Mouse (Mus musculus) ES-E14 (cell line): ENCODE measurements at regions not wholly inside any gene's neighbourhood (a gene's known extent, or its start where the extent isn't known, plus 50 kb on each side); places are given as distances from the start of the nearest gene placed in this dataset.

Experiments
- DNase-seq: peaks from one replicate; pipeline ENCODE4 v3.0.0-alpha.2; 2013; ENCODE audit warnings: low read depth, low spot score
- H3K27ac ChIP-seq: 2 replicates; pipeline ENCODE4 v1.5.1; 2012; ENCODE audit warnings: low read depth, mild to moderate bottlenecking, low read length, moderate library complexity, mixed read lengths; ENCODE audit not compliant: poor library complexity, insufficient read depth, severe bottlenecking
- H3K36me3 ChIP-seq: 2 replicates; pipeline ENCODE4 v1.6.1; 2012; ENCODE audit warnings: mild to moderate bottlenecking, low read length, moderate library complexity, mixed read lengths; ENCODE audit not compliant: control insufficient read depth, poor library complexity, insufficient read depth, severe bottlenecking
- H3K4me1 ChIP-seq, 2 experiments: fragments of 150-350 bp in 1 of 2; sonication (generic) in 1 of 2; 2 replicates each; pipeline ENCODE4 v1.6.1; 2012; ENCODE audit warnings: low read length in 2 of 2, mild to moderate bottlenecking in 1 of 2, mixed read lengths in 1 of 2; ENCODE audit not compliant: control insufficient read depth in 2 of 2, insufficient read depth in 2 of 2, poor library complexity in 1 of 2
- H3K4me3 ChIP-seq, 2 experiments: fragments of 150-350 bp in 1 of 2; sonication (generic) in 1 of 2; 2 replicates each; pipeline ENCODE4 v1.5.1; 2012; ENCODE audit warnings: low read length in 2 of 2, low read depth in 1 of 2, mild to moderate bottlenecking in 1 of 2, mixed read lengths in 1 of 2; ENCODE audit not compliant: insufficient read depth in 1 of 2, poor library complexity in 1 of 2, severe bottlenecking in 1 of 2
- H3K9ac ChIP-seq: 2 replicates; pipeline ENCODE4 v1.6.1; 2012; ENCODE audit warnings: low read depth, mild to moderate bottlenecking, low read length, mixed read lengths; ENCODE audit not compliant: poor library complexity, insufficient read depth, severe bottlenecking
- H3K9me3 ChIP-seq: fragments of 150-350 bp; sonication (generic); 2 replicates; pipeline ENCODE4 v1.6.1; 2012; ENCODE audit warnings: low read depth, mild to moderate bottlenecking, low read length; ENCODE audit not compliant: control insufficient read depth, insufficient read depth
- CHD2 ChIP-seq: IDR thresholded peaks from 2 replicates; pipeline ENCODE4 v1.6.1; 2014; ENCODE audit warnings: mild to moderate bottlenecking, low read depth, low read length, inconsistent platforms
- HCFC1 ChIP-seq: IDR thresholded peaks from 2 replicates; pipeline ENCODE4 v1.6.1; 2012; ENCODE audit warnings: low read length, inconsistent platforms, borderline replicate concordance; ENCODE audit not compliant: insufficient read depth
- MAFK ChIP-seq: IDR thresholded peaks from 2 replicates; pipeline ENCODE4 v1.6.1; 2014; ENCODE audit warnings: mild to moderate bottlenecking, low read depth, low read length, inconsistent platforms; ENCODE audit not compliant: insufficient read depth
- ZC3H11A ChIP-seq: IDR thresholded peaks from 2 replicates; pipeline ENCODE4 v1.6.1; 2012; ENCODE audit warnings: low read depth, mild to moderate bottlenecking, inconsistent platforms, low read length, borderline replicate concordance
- ZNF384 ChIP-seq: IDR thresholded peaks from 2 replicates; pipeline ENCODE4 v1.6.1; 2012; ENCODE audit warnings: low read depth, low read length, inconsistent platforms
- in situ Hi-C, 2 experiments: fragments of 600-800 bp; cut with MboI; formaldehyde crosslinking; loops; one replicate each; pipeline ENCODE4 v1.15.1; 2025; ENCODE audit warnings: low sequenced_read_pairs in 2 of 2, inconsistent platforms in 1 of 2; ENCODE audit not compliant: unreplicated experiment in 2 of 2

DNA sequence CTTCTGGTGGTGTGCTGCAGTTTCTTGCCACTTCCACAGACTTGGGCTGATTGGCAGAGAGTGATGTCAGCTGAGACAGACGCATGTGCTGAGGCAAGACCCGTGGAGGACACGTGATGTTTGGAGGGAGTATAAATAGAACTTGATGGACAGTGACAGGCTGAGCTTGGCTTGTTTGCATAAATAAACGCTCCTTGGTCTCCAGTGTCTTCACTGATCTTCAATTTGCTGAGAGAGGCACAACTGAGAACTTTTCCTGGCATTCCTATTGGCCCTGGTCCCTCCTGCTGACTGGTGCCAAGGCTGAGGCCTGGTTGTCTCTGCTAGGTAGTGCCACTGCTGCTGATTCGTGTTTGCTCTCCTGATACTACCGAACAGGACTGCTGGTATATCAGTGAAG, 94.6 kb upstream of the 4930535I16Rik start:
- Histone ChIP-seq H3K4me3 (no peak overlapping the region), H3K36me3 (no peaks in the 10 kb centered on the region), H3K9me3 (no peaks in the 10 kb centered on the region), H3K4me1 (peaks cover 0 to 2% of the 10 kb centered on the region in 2 experiments; a peak in 1 of 4 replicates), H3K9ac (no peak overlapping the region), H3K27ac (no peak overlapping the region)
- in situ Hi-C loops: no loop called here
- DNase-seq: no peak
- TF ChIP-seq ZC3H11A: no peak
- TF ChIP-seq MAFK: no peak
- no peak for TF ChIP-seq ZNF384
- no peak for TF ChIP-seq CHD2
- TF ChIP-seq HCFC1: no peak

DNA sequence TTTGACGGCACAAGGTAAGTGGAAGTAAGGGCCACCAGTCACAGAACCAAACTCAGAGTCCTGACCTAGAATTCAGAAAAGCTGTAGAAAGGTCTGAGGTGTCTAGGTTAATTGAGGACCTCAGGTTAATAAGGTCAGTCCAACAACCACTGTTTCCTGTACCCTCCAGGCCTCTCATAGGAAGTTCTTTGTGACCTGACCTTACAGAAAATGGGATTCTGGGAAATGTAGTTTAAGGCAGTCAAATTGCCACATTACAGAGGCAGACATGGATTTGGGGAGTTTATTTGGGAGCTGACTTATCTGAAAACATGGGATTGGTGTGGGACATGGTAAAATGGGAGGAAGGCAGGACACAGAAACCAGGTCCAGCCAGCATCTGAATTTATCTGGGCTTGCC, 90.9 kb upstream of the 4930535I16Rik start:
- Histone ChIP-seq H3K9ac (no peak overlapping the region), H3K9me3 (no peaks in the 10 kb centered on the region), H3K27ac (no peak overlapping the region), H3K4me1 (no peaks in the 10 kb centered on the region; a peak in 1 of 4 replicates), H3K4me3 (no peak overlapping the region), H3K36me3 (no peaks in the 10 kb centered on the region)
- in situ Hi-C loops: no loop called here
- TF ChIP-seq CHD2: no peak
- no peak for TF ChIP-seq ZC3H11A
- peak; percentile 77 for TF ChIP-seq HCFC1
- no peak for TF ChIP-seq MAFK
- TF ChIP-seq ZNF384: no peak
- DNase-seq: no peak

DNA sequence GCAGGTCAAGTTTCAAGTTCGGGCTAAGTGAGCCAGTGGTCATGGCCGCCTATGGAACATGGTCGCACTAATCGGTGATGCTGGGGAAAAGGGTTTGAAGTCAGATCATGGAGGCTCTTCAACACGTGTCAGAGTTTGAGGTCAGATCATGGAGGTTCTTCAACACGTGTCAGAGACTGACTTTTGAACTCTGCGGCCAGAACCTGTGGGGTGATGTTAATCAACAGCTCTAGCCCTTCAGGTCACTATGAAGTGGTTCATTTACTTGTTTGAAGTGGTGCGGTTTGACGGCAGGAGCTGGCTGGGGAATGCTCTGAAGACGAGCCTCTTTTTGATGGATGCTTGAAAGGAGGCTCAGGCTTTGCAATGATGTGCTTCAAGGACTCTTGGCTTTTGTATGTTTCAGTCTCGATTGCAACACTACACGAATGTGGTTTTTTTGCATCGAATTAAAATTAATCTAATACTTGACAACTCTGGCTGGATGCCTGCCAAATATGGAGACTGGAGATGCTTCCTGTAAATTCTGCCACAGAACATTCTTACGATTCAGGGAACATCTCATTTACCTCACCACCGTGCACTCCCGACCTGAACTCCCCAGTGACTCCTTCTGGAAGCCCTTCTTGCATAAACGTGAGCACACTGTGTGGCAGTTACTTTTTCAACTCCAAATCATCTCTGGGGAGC, 87.9 kb upstream of the 4930535I16Rik start:
- in situ Hi-C loops: no loop called here

DNA sequence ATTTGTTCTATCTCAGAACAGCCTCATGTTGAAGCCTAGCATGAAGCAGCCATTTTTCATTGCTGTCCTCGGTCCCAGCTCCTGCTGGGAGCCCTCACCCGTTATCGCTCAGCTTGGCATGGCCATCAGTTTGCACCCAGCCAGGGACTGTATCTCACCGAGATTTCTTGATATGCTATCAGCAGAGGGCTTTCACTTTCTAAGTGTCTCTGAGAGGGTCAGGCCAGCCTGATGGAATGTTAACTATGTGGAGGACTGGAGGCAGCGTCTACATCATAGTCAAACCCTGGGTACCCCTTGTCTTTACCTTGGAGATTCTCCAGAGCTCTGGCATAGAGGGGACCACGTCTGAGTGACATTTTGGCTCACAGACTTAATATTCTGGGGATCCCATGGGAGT, 84.9 kb upstream of the 4930535I16Rik start:
- no peaks in the 10 kb centered on the region for H3K9me3 ChIP-seq
- no peak for DNase-seq
- H3K4me3 ChIP-seq: no peak overlapping the region
- H3K4me1 ChIP-seq: peaks cover 0 to 6% of the 10 kb centered on the region in 2 experiments; a peak in 1 of 4 replicates
- H3K9ac ChIP-seq: no peak overlapping the region
- no peak overlapping the region for H3K27ac ChIP-seq
- H3K36me3 ChIP-seq: no peaks in the 10 kb centered on the region
- TF ChIP-seq MAFK (no peak), ZC3H11A (no peak), HCFC1 (no peak), ZNF384 (no peak), CHD2 (no peak)
- in situ Hi-C loops: no loop called here

More for the DNA sequence above, 87.9 kb upstream of the 4930535I16Rik start:
- DNase-seq: no peak
- Histone ChIP-seq H3K27ac (no peak overlapping the region), H3K9ac (no peak overlapping the region), H3K4me3 (no peak overlapping the region), H3K36me3 (no peaks in the 10 kb centered on the region), H3K4me1 (no peaks in the 10 kb centered on the region; a peak in 1 of 4 replicates), H3K9me3 (no peaks in the 10 kb centered on the region)
- TF ChIP-seq HCFC1 (no peak), MAFK (no peak), CHD2 (no peak), ZC3H11A (no peak), ZNF384 (no peak)

DNA sequence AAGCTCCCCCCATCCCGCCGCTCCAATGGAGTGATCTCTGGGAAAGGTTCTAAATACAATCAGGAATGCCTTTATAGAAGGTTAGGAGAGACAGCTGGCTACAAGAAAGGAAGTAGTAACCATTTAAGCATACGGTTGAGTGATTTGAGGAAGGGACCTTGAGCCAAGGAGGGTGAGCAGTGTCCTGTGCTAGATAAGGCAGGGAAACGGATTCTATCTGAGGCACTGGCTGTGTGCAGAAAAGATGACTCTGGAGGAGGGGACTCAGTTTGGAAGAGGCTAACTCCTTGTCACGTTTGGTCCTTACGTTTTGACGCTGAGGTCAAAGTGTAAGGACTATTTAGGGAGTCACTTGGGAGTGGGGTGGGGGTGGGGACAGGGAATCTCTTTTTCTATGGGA, 84.3 kb upstream of the 4930535I16Rik start:
- no peak overlapping the region for H3K4me3 ChIP-seq
- H3K36me3 ChIP-seq: no peaks in the 10 kb centered on the region
- H3K4me1 ChIP-seq: peaks cover 0 to 6% of the 10 kb centered on the region in 2 experiments; a peak in 1 of 4 replicates
- no peak overlapping the region for H3K27ac ChIP-seq
- no peak overlapping the region for H3K9ac ChIP-seq
- no peak for TF ChIP-seq CHD2
- no peak for TF ChIP-seq HCFC1
- no peak for TF ChIP-seq MAFK
- no peak for TF ChIP-seq ZC3H11A
- no peak for TF ChIP-seq ZNF384
- in situ Hi-C loops: no loop called here
- H3K9me3 ChIP-seq: no peaks in the 10 kb centered on the region
- DNase-seq: no peak
